Mouse (Mus musculus): Measurements from ENCODE around the gene Ccr2.
"Not testable (repeated sequence)": the region's sequence is repeated elsewhere in the genome, so short reads cannot be mapped to it uniquely, and the experiment has no call there.

Gene Ccr2

GRCm38 (mm10) chr9:124121387-124122184 is 19.8 kb downstream of the Ccr2 start, which contains the start of gene Ccr5:
Ccr5 (plus strand) TSS chr9:124121543.
- DNase-seq, result no peak

DNA sequence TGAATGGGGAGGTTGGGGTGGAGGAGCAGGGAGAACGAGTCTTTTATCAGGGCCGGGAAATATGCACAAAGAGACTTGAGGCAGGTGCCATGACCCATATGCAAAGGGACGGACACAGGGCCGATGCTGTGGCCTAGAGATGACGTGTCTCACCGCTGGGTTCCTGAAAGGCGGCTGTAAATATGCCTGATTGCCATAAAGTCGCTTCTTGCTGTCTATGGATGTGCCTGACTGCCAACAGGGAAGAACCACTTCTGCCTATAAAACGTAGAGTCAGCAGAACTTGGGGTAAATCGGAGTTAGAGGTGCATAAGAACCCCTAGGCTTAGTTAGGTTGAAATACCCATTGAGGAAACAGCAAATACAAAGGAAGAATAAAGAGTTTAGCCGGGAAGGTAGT is 23.8 kb downstream of the Ccr2 start:
- DNase-seq, result no peak

DNA sequence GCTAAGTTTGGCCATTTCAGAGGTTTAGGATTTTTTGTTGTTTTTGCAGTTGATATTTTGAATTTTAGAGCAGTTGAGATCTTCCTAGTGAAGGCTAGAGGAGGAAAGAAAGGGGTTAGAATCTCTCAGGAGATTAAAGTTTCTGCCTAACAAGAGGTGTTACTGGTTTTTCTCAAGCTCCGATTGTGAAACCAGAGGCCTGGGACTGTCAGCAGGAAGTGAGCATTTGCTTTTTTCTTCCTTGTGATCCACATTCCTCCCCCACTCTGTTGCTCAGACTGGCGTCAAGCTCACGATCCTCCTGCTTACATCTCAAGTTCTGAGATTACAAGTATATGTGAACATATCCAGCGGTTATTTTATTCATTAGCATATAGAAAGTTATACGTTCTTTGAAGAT is 24.6 kb downstream of the Ccr2 start:
- DNase-seq, result peak; percentile 32

DNA sequence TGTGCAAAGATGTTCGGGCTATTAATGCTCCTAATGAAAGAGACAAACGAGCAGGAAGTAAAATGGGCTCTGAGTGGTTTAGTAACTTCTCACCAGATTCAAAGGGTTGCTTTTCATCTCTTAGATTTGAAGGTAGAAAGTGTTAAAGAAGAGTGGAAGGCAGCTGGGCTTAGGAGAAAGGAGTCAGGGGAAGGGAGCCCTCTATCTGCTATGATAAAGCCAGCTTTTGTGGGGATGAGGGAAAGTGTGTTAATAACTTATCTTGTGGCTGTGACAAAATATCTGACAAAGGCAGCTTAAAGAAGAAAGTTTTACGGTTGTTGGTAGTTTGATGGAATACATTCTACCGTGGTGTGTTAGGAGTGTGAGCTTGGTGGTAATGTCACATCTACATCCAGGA is 25.7 kb downstream of the Ccr2 start:
- DNase-seq, result no peak

DNA sequence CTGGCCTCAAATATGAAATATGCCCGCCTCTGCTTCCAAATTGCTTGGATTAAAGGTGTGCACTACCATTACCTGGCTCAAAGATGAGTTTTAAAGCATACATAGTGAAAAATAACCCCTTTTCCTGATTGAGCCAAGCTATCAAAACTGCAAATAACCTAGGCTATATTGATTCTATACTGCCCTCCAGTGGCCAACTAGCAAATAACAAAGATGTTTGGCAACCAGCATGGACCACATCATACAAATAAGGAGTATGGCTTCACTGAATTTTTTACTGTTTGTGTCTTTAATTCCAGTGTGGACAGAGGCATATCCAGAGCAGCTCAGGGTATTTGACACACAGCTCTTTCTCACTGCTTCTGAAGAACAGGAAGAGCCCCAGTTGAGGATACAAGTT is 26.6 kb downstream of the Ccr2 start:
- DNase-seq, result peak; percentile 63

- DNase-seq, result not testable (repeated sequence)
Observed at GRCm38 (mm10) chr9:124132899-124133298, 31.1 kb downstream of the Ccr2 start.

- DNase-seq, result peak; percentile 38
Observed at GRCm38 (mm10) chr9:124134919-124135318, 33.2 kb downstream of the Ccr2 start.

GRCm38 (mm10) chr9:124137619-124138018 is 35.9 kb downstream of the Ccr2 start:
- no peak for DNase-seq

GRCm38 (mm10) chr9:124138055-124138775 is 36.5 kb downstream of the Ccr2 start:
- no peak for DNase-seq

DNA sequence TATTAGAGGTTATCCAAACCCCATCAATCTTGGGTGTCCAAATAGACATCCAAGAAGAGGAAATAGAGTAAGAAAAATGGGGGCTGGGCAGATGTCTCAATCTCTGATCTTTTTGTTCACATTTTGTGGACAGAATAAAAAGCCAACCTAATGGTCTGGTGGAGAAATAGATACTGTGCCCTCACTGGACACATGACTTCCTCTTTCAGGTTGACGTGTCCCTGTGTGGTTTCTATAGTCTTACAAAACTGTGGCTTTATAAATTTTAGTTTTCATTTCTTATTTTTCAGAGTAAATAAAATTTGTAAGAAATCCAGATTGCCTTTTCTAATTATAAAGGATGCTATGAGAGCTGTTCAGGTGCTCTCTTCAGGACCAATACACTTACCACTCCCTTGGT is 41.9 kb downstream of the Ccr2 start:
- DNase-seq, result no peak

DNA sequence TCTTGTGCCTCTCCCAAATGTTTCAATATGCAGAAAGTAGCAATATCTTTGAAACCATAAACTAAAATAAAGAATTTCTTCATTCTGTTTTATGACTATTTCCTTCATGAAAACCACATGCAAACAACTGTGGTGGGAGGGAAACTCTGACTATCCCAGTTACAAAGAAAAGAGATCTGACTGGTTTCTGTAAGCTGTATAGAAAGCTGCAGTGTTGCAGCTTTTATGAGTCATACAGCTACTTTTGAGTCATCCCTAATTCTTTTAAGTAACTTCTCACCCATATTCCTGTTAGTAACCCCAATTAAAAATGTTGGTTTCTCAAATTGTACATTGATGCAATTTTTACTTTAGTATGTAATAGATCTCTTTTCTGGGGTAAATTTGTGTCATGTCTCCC is 44.6 kb downstream of the Ccr2 start:
- DNase-seq, result no peak

Data from lung, postnatal 14 days (tissue).